Mouse (Mus musculus) heart, postnatal 0 days (tissue): ENCODE data around the gene Wdr91.

Experiments
- CTCF ChIP-seq: IDR thresholded peaks from 2 replicates; pipeline ENCODE4 v1.5.1; 2016; ENCODE audit warnings: antibody characterized with exemption, control low read depth, low read depth
- EP300 ChIP-seq: IDR thresholded peaks from 2 replicates; pipeline ENCODE4 v1.6.1; 2016; ENCODE audit warnings: antibody characterized with exemption, low read depth

GRCm38 (mm10) chr6:34870724-34871123 is 40.0 kb downstream of the Wdr91 start:
- TF ChIP-seq CTCF (no peak), EP300 (no peak)
